Mouse (Mus musculus): ENCODE data around the gene Scn8a.

Gene Scn8a

DNA sequence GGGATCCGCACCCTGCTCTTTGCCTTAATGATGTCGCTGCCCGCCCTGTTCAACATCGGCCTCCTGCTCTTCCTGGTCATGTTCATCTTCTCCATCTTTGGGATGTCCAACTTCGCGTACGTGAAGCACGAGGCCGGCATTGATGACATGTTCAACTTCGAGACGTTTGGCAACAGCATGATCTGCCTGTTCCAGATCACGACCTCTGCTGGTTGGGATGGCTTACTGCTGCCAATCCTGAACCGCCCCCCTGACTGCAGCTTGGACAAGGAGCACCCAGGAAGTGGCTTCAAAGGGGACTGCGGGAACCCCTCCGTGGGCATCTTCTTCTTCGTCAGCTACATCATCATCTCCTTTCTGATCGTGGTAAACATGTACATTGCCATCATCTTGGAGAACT is 170.0 kb downstream of the Scn8a start:
- no peak for DNase-seq (ENCODE audit: low spot score in 2 of 2)

DNA sequence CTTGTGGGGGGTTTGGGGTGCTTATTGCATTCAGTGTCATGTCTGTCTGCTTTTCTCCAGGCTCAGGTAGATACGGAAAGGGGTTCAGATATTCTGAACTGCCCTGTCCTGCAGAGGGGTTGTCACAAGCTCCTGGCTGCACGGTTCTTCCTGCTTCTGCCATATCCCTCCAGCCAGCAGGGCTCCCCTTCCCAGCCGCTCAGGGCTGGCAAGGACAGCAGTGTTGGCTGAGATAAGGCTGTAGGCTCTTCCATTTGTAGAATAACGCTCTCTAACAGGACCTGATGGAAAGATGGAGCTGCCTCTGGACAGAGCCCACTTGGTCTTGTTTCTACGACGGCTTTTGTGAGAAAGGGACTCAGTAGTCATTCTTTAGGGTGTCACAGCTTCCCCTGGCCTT is 172.3 kb downstream of the Scn8a start:
- DNase-seq (ENCODE audit: low spot score in 2 of 2), result no peak

DNA sequence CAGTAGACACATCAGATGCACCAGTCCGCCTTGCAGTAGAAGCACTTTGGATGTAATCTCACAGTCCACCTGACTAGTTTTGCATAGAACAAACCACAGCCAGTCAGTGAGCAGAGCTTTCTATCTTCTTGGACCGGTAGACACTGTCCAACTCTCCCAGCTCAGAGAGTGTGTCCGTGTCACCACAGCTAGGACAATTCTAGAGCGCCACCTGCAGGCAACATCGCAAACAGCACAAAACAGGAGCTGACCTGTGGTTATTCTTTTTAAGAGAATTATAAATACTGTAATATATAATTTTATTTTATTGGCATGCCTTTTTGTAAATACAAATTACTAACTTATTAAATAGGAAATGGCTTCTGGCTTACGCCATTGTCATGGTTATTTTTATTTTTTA is 173.0 kb downstream of the Scn8a start:
- DNase-seq (ENCODE audit: low spot score in 2 of 2), result no peak

DNA sequence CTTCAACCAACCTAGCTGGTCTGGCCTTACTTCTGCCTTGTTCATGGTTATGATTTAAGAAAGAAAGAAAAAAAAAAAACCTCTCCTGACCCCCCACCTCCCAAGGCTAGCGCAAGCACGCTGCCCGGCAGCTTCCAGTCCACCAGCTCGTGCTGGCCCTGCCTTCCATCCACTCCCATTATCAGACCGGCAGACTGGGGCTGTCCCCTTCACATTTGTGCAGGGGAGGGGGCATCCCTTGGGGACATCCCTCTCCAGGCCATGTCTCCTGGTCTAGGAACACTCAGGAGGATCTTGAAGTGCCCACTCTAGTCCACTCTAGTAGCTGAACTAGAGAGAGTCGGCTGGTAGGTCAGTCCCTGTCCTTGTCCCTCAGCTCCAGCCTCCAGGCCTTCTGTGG is 174.9 kb downstream of the Scn8a start:
- DNase-seq (ENCODE audit: low spot score in 2 of 2), result no peak

DNA sequence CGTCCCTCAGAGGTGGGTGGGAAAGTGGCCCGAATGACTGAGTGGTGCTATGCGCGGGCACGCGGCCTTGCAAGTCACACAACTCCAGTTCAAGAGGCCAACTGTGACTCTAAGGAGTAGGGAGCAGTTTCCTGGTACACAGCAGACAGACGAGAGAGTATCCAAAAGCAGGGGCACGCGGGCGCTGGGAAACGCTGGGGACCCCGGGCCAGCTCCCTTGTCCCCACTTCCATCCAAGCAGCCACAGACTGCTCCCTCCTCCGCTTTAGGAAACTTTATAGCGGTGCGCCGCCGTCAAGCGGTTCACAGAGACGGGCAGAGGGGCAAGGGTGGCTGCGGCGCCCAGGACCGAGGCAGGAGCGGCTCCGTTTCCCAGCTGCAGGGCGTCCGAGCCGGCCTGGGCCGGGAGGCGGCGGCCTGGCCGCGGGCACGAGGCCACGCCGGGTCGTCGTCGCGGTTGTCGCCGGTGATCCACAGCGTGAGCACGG is 176.4 kb downstream of the Scn8a start:
- no peak for DNase-seq (ENCODE audit: low spot score in 2 of 2)

DNA sequence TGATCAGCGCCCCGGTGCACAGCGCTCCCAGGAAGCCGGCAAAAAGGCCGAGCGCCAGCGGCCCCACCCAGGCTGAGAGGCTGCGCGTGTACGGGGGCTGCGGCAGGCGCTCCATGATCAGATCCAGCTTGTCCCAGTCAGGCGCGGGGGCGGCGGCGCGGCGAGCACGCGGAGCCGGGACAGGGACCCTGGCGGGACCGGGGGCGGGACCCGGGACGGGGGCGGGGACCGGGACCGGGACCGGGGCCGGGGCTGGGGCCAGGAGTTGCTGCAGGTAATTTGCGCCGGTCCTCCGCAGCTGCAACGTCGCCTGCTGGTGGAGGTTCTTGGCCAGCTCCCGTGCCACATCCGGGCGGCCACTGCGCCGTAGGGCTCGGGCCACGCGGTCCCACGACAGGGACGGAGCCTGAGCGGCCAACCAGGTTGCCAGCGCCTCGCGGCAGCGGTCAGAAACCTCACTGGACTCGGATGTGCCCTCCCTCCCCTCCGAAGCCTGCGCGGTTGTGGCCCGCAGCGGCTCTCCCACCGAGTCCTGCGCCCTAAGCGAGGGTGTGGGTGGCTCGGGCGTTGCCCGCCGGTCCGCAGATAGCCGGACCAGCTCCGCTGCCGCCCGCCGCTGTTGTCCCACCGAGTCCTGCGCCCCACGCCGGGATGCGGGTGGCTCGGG is 177.0 kb downstream of the Scn8a start:
- DNase-seq (ENCODE audit: low spot score in 2 of 2), result peak; percentile 57 to 71

DNA sequence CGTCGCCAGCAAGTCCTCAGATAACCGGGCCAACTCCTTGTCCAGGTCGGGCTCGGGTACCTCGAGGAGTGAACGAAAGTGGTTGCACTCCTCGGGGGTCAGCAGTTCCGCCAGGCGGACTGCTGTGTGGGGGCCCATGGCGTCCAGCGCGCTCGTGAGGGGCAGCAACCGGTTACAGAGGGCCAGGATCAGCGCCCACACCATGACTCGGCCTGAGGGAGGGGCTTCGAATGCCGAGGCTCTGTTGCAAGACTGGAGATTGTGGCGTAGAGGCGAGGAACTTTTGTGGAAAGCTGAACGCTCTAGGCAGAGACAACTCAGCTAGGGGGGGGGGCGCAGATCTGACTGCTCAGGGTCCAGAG is 177.5 kb downstream of the Scn8a start, which contains the start of gene Gm47841:
Gm47841 (minus strand) TSS at position 204 of the 362 bp plus-strand sequence.
- DNase-seq (ENCODE audit: low spot score in 2 of 2), result no peak

DNA sequence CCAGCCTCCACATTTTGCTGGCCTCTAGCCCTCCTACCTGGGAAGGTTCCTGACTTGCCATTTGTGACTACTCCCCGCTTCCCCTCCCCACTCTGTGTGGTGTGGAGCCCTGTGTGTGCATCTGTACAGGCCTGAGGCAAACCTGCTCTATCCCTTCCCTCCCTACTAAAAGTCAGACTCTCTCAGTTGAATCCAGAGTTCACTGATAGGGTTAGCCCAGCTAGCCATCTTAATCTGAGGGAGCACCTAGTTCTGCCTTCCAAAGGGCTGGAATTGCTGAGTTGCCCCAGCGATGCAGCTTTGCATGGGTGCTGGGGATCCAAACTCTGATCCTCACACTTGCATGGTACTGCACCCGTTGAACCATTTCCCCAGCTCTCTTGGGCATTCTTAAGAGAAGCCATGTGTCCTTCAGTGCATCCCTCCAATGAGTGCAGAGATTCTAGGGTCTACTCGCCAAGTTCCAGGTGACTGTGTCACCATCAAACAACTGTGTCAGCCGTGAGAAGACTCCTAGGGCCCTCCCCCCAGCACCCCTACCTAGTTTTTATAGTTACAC is 178.8 kb downstream of the Scn8a start:
- DNase-seq (ENCODE audit: low spot score in 2 of 2), result no peak

DNA sequence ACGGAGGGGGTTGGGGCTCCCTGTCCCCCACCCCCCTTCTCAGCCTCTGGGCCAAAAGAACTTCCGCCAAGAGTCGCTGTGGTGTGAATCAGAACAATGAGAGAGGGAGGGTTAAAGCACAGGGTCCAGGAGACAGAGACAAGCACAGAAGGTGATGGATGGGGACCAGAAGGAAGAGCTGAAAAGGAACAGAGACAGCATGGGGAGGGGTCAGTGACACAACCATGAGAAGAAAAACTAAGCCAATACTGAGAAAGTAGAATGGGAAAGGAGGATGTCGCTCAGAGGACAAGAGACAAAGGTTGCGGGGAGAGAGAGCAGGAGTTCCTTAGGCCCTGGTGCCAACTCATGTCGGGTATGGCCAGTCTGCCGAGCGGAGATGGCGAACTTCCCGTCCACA is 182.2 kb downstream of the Scn8a start:
- no peak for DNase-seq (ENCODE audit: low spot score in 2 of 2)

DNA sequence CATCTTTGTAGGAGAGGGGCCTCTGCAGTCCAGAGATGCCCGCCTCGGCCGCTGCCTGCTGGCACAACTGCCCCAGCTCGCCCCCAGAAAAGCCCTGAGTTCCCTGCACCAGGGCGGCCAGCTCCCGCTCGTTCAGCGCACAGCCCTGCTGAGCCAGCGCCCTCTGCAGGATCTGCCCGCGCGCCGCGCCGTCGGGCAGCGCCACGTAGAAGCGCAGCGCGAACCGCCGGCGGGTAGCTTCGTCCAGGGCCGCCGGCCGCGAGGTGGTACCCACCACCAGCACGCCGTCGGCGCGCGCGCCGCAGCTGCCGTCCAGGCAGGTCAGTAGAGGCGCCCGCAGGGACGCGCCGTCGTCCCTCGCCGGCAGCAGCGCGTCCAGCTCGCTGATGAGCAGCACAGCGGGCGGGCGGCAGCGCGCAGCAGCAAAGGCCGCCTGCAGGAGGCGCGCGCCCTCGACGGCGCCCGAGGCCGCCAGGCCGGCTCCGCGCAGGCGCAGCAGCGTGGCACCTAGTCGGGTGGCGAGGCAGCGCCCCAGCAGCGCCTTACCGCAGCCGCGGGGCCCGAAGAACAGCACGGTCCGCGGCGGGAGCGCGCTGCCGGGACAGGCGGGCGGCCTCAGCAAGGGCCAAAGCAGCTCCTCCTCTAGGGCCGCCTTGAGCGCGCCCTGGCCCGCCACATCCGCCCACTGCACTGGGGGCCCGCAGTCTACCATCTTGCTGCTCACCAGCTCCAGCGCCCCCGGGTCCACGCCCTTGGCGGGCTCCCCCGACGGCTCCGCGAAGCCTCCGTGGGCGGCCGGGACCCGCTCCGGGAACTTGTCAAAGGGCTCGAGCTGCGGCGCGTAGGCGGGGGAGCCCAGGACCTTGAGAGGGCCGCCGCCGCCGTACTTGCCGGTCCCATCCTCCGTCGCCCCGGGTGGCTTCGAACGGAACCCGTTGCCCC is 183.2 kb downstream of the Scn8a start:
- no peak for DNase-seq (ENCODE audit: low spot score in 2 of 2)

DNA sequence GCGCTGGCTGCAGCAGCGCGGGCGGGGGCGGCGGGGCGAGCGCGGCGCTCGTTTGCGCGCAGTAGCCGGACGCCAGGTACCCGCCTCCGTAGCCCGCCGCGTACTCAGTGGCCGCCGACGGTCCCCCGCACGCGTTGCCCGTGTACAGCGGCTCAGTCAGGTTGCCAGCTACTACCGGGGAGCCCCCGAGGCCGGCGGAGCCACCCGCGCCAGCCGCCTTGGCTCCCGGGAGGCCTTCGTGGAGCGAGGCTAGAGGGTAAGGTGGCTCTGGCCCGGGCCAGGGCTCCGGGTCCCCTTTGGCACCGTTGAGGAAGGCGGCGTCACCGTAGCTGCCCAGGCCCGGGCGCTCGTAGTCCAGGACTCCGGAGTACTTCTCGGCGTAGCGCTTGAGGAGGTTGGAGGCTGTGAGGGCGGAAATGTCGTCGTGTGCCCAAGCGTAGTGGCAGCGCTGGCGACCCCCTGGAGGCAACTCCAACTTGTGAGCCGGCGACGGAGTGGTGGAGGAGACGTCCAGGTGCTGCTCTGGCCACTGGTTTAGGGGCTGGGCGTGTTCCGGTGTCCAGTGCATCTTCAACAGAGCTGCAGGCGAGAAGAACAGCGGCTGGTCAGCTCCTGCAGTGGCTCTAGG is 184.3 kb downstream of the Scn8a start:
- no peak for DNase-seq (ENCODE audit: low spot score in 2 of 2)

DNA sequence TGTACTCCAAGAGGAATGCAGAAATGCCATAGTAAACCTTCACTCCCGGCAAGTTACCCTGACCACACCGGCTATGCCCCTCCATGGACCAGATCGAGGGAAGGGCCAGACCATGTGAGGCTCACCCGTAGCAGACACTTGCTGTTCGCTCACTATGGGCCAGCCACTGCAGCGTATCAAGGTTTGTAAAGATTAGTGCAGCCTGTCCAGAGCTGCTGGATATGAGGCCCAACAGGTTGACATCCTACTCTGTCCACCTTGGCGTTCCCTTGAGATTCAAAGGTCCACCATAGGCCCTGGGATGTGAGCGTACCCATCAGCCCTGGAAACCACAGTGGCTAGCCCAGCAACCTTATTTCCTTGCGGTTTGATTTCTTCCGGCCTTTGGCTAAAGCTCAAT is 184.9 kb downstream of the Scn8a start:
- DNase-seq (ENCODE audit: low spot score in 2 of 2), result no peak

DNA sequence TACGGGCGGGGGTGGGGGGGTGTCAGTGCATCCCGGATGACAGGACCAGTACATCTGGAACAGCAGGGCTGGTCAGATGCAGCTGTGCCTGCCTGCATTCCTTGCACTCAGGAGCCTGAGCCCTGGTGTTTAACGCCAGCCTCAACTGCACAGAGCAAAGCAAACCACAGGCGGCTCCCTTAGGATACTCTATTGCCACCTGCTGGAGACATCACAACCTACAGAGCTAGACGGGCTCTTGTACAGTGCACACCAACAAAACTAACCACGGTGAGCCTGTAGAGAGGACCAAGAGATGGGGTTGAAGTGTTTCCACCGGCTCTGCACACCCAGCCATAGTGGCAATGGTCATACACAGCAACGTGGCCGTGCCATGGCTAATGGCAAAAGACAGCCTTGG is 186.6 kb downstream of the Scn8a start:
- no peak for DNase-seq (ENCODE audit: low spot score in 2 of 2)

DNA sequence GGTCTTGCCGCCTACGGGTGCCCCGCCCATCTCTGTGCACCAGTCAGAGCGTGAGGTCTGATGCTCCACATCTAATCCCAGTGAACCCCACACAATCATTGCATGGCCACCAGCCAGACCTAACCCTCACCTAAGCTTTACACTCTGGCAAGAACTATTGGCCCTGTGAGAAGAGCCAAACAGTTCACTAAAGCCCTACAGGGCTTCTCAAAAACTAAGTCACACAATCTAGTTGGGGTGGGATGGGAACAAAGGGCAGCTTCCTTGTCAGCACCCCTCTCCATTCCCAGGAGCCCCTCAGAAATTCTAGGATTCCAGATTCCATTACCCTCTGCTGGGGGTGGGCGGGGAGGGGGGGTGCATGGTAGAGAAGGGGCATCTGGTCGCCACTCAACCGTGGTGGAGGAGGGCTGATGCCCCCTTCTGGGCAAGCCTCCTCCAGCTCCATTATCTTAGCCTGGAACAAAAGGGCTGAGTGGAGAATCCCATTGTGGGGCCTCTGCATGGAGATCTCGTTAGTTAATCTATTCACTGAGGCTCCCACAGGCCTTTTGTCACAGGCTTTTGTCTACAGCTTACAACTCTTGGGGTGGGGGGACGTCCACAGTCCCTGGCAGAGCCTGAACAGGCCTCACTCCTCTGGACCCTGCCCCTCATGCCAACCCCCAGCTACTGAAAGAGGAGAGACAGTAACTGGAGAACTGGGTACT is 190.1 kb downstream of the Scn8a start:
- no peak for DNase-seq (ENCODE audit: low spot score in 2 of 2)

DNA sequence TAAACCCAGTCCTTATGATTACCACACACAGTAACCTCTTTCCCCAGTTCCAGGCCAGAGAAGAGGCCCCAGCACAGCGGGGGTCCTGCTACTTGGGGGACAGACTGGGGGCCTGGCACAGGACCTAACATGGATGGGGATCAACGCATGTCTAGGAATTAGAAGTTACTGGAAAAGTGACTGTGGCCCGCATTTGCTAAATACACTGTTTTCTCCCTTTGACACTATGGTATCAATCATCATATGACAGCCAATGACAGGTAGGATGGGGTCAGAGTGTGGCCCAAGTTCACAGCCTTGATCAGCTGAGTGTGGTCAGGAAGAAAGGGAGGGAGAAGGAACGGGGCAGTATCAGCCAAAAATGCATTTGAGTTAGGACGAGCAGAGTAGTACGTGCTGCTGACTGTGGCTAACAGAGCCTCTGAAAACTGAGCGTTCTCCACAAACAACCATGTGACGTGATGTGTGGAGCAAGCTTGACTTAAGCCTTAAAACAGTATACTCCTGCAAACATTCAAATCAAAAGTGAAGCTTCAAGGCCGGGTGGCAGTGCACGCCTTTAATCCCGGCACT is 190.7 kb downstream of the Scn8a start:
- DNase-seq (ENCODE audit: low spot score in 2 of 2), result no peak

DNA sequence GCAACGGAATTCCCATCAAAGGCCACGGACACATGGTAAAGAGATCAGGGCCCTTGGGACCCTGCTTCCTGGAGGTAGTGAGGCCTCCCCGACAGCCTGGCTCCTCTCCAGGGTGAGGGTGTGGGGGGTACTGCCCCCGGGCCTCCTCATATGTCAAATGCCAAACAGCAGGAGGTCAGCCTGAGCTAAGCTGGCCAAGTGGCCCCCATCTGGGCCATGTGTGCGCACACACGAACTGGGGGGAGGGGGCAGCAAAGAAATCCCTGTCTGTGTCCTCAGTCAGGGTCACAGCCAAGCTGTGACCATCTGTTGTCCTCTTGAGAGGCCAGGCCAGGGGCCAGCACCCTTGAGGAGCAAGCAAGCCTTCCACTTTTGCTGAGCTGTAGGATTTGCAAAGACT is 195.4 kb downstream of the Scn8a start:
- no peak for DNase-seq (ENCODE audit: low spot score in 2 of 2)

DNA sequence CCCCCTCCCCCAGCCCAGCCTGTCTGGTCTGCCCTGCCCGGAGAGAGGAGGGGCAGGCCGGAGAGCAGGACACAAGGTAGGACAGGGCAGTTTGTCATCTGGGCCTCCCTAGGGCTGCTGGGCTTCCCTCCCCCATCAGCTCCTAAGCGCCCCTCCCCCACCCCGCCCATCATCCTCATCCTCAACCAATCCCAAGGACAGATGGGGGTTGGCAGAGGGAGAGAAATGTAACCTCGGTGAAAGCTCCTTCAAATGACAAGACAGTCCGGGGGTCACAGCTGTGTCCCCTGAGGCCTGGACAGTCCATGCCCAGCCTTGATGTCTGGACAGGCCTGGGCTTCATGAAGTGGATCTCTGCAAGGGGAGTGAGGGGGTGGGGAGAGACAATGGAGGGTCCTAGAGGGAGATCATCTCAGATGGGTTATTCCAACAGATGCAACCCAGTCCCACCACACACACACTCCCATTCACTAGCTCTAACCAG is 196.7 kb downstream of the Scn8a start:
- DNase-seq (ENCODE audit: low spot score in 2 of 2), result no peak

DNA sequence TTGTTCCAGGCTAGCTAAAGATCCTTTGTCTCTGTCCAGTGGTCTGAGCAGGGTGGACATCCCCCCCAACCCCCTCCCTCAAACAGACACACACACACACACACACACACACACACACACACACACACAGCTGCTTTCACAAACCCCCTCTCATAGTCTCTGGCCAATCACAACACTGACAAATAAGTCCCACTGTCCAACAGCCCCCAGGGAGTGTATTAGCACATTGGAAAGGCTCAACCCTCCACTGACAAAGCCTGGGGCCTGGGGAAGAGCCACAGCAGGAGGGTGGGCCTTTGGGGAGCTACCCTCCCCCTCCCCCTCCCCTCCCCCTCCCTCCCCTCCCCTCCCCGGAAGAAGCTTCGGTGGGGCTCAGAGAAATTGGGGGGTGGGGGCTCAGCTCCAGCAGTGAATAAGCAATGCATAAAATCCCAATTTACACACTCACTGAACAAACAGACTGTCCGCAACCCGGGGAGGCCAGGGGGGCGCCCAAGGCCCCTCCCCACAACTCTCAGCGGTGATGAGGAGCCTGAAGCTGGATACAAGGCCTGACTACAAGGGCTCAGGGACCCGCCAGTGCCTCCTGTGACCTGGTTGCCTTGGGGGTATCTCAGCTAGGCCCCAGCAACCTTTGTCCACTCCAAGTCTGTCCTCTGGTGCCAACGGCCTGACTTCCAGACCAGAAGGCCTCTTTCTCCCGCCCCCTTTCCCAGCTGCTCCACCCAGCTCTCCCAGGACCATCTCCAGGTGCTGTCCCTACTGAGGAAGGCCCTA is 197.4 kb downstream of the Scn8a start:
- DNase-seq (ENCODE audit: low spot score in 2 of 2), result no peak

DNA sequence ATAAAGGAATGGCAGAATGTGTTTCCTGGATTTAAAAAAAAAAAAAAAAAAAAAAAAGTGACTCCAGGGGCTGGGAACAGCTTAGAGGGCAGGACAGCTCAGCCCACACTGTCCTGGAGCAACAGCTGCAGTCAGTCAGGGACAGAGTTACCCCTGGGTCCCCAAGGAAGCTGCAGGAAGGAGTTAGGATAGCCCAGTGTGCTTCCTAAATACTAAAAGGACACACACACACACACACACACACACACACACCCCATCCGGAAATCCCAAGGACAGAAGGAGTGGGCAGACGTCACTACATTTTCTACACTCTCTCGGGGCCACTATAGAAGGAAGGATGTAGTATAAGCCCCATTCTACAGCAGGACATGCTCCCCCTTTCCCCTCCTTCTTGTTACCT is 198.4 kb downstream of the Scn8a start:
- DNase-seq (ENCODE audit: low spot score in 2 of 2), result no peak

DNA sequence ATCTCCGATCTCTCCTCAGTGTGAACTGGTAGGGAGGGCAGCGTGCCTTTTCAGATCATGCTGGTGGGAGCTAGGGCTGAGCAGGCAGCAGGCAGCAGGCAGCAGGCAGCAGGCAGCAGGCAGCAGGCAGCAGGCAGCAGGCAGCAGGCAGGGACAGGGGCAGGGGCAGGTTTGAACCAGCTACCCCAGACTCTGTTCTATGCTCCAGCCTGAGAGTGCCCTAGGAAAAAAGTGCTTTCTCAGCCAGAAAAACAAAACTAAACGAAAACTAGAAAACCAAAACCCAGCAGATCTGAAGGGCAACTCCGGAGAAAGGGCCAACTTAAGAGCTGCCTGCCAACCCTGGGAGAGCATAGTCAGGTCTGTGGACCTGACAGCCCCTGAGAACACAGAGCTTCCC is 199.0 kb downstream of the Scn8a start:
- DNase-seq (ENCODE audit: low spot score in 2 of 2), result no peak
